Mouse (Mus musculus) small intestine, adult 2 months (tissue): ENCODE data around the gene Mgat3.

Experiments
- CTCF ChIP-seq: fragments of 200-500 bp; IDR thresholded peaks from 2 replicates; pipeline ENCODE4 v1.5.1; 2012; ENCODE audit warnings: low read depth, mild to moderate bottlenecking, control low read depth, inconsistent platforms, low read length, moderate library complexity, mixed read lengths; ENCODE audit not compliant: insufficient replicate concordance, insufficient read length; ENCODE audit errors: extremely low read depth
- POLR2A ChIP-seq: fragments of 200-500 bp; IDR thresholded peaks from 2 replicates; pipeline ENCODE4 v1.6.1; 2012; ENCODE audit warnings: low read depth, mild to moderate bottlenecking, control low read depth, inconsistent platforms, low read length, moderate library complexity

- TF ChIP-seq CTCF (no peak), POLR2A (no peak)
These were observed 26.0 kb downstream of the Mgat3 start for GRCm38 (mm10) chr15:80199556-80199955.
